Mouse (Mus musculus): ENCODE measurements at regions not wholly inside any gene's neighbourhood (a gene's known extent, or its start where the extent isn't known, plus 50 kb on each side); places are given as distances from the start of the nearest gene placed in this dataset.
"Not testable (repeated sequence)": the region's sequence is repeated elsewhere in the genome, so short reads cannot be mapped to it uniquely, and the experiment has no call there.

- ATAC-seq, result peak; percentile 6; the same call in 1 of the 2 replicates
- Histone ChIP-seq H3K4me1 (replicated peaks; ENCODE audit: control insufficient read depth, insufficient read depth, low read length) (peaks cover 42% of the 10 kb centered on the region), H3K27ac (ENCODE audit: low read length) (no peak overlapping the region), H3K4me2 (ENCODE audit: low read length) (no peak overlapping the region), H3K9ac (replicated peaks; ENCODE audit: low read depth, low read length) (no peak overlapping the region), H3K27me3 (replicated peaks; ENCODE audit: control insufficient read depth, insufficient read depth, low read length) (no peaks in the 10 kb centered on the region), H3K4me3 (replicated peaks; ENCODE audit: low read length) (no peak overlapping the region), H3K9me3 (ENCODE audit: control insufficient read depth, low read length) (no peaks in the 10 kb centered on the region), H3K36me3 (ENCODE audit: control insufficient read depth, insufficient read depth) (no peaks in the 10 kb centered on the region)
- WGBS, result 3% methylated on average over 4 of the region's 4 CpGs
These were observed 71.7 kb downstream of the Tex35 start for GRCm38 (mm10) chr1:157036779-157037178.

DNA sequence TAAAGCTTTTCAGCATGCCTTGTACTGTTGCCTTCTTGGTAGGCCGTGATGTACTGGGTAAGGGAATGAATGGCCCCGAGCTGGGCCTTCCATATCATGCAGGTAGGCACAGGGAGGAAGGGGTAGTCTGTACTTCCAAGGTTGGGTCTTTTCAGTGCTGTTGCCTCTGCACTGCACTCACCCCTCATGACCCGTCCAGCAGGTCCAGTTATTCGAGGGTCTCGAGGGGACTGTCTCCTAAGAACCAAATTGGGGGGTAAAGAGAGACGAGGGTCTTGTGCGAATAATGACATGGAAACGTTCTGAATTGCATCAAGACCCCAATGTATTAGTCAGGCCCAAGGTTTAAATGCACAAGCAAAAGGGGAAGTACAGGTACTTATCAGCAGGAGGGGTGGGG is 73.3 kb downstream of the Tex35 start:
- not testable (repeated sequence) for H3K36me3 ChIP-seq (ENCODE audit: control insufficient read depth, insufficient read depth); H3K27me3 ChIP-seq (replicated peaks; ENCODE audit: control insufficient read depth, insufficient read depth, low read length); H3K4me2 ChIP-seq (ENCODE audit: low read length); H3K9me3 ChIP-seq (ENCODE audit: control insufficient read depth, low read length); H3K4me3 ChIP-seq (replicated peaks; ENCODE audit: low read length); H3K27ac ChIP-seq (ENCODE audit: low read length); ATAC-seq; H3K9ac ChIP-seq (replicated peaks; ENCODE audit: low read depth, low read length)
- H3K4me1 ChIP-seq (replicated peaks; ENCODE audit: control insufficient read depth, insufficient read depth, low read length), result peaks cover 38% of the 10 kb centered on the region
- 96% methylated on average over 8 of the region's 8 CpGs for WGBS

DNA sequence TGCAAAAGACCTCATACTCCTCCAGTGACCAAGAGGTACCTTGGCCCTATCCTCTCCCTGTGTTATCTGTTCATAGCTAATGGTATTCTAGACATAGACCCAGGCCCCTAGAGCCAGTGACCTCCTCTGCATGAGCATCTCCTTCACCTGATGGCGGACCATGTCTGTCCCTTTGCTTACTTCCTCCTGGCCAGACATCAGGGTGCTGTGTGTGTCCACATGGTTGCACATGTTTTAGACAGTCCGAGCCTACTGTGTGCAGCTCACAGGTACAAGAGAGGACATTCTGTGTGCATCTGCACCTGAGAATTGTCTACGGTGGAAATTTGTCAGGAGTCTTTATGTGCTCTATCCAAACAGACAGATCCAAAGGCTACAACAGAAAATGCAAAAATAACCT is 79.8 kb downstream of the Tex35 start:
- no peaks in the 10 kb centered on the region for H3K36me3 ChIP-seq (ENCODE audit: control insufficient read depth, insufficient read depth)
- no peaks in the 10 kb centered on the region for H3K4me1 ChIP-seq (replicated peaks; ENCODE audit: control insufficient read depth, insufficient read depth, low read length)
- H3K9me3 ChIP-seq (ENCODE audit: control insufficient read depth, low read length), result no peaks in the 10 kb centered on the region
- no peak for ATAC-seq
- H3K27me3 ChIP-seq (replicated peaks; ENCODE audit: control insufficient read depth, insufficient read depth, low read length), result no peaks in the 10 kb centered on the region
- no peak overlapping the region for H3K27ac ChIP-seq (ENCODE audit: low read length)
- H3K4me3 ChIP-seq (replicated peaks; ENCODE audit: low read length), result no peak overlapping the region
- no peak overlapping the region for H3K4me2 ChIP-seq (ENCODE audit: low read length)
- H3K9ac ChIP-seq (replicated peaks; ENCODE audit: low read depth, low read length), result no peak overlapping the region
- 96% methylated on average over 3 of the region's 3 CpGs for WGBS

- H3K9ac ChIP-seq (replicated peaks; ENCODE audit: low read depth, low read length), result no peak overlapping the region
- no peaks in the 10 kb centered on the region for H3K4me1 ChIP-seq (replicated peaks; ENCODE audit: control insufficient read depth, insufficient read depth, low read length)
- no peaks in the 10 kb centered on the region for H3K27me3 ChIP-seq (replicated peaks; ENCODE audit: control insufficient read depth, insufficient read depth, low read length)
- H3K9me3 ChIP-seq (ENCODE audit: control insufficient read depth, low read length), result no peaks in the 10 kb centered on the region
- H3K4me2 ChIP-seq (ENCODE audit: low read length), result no peak overlapping the region
- 87% methylated on average over 7 of the region's 7 CpGs for WGBS
- H3K4me3 ChIP-seq (replicated peaks; ENCODE audit: low read length), result no peak overlapping the region
- no peak overlapping the region for H3K27ac ChIP-seq (ENCODE audit: low read length)
- H3K36me3 ChIP-seq (ENCODE audit: control insufficient read depth, insufficient read depth), result no peaks in the 10 kb centered on the region
- ATAC-seq, result no peak
These were observed 80.8 kb downstream of the Tex35 start for GRCm38 (mm10) chr1:157027681-157028080.

DNA sequence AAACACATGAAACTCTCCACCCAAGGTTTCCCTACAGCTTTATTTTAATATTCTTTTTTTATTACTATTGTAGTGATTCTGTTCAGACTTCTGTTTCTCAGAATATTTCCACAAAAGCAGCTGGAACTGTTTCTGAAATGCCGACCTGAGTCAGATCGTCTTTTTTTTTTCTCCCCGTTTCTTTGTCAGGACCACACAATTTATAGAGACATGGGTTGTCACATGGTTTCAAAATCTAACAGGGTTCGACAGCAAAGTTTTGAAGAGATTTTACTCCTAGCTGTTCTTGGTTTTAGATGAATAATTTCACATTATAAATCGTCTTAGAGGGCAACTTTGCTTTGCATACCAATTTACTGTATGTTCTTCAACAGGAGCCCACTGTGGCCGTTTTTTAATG is 84.0 kb upstream of the Ralgps2 start:
- ATAC-seq, result no peak
- Histone ChIP-seq H3K36me3 (ENCODE audit: control insufficient read depth, insufficient read depth) (no peaks in the 10 kb centered on the region), H3K9me3 (ENCODE audit: control insufficient read depth, low read length) (no peaks in the 10 kb centered on the region), H3K4me2 (ENCODE audit: low read length) (no peak overlapping the region), H3K27ac (ENCODE audit: low read length) (no peak overlapping the region), H3K27me3 (replicated peaks; ENCODE audit: control insufficient read depth, insufficient read depth, low read length) (no peaks in the 10 kb centered on the region), H3K4me3 (replicated peaks; ENCODE audit: low read length) (no peak overlapping the region), H3K4me1 (replicated peaks; ENCODE audit: control insufficient read depth, insufficient read depth, low read length) (no peaks in the 10 kb centered on the region), H3K9ac (replicated peaks; ENCODE audit: low read depth, low read length) (no peak overlapping the region)
- 78% methylated on average over 6 of the region's 6 CpGs for WGBS

DNA sequence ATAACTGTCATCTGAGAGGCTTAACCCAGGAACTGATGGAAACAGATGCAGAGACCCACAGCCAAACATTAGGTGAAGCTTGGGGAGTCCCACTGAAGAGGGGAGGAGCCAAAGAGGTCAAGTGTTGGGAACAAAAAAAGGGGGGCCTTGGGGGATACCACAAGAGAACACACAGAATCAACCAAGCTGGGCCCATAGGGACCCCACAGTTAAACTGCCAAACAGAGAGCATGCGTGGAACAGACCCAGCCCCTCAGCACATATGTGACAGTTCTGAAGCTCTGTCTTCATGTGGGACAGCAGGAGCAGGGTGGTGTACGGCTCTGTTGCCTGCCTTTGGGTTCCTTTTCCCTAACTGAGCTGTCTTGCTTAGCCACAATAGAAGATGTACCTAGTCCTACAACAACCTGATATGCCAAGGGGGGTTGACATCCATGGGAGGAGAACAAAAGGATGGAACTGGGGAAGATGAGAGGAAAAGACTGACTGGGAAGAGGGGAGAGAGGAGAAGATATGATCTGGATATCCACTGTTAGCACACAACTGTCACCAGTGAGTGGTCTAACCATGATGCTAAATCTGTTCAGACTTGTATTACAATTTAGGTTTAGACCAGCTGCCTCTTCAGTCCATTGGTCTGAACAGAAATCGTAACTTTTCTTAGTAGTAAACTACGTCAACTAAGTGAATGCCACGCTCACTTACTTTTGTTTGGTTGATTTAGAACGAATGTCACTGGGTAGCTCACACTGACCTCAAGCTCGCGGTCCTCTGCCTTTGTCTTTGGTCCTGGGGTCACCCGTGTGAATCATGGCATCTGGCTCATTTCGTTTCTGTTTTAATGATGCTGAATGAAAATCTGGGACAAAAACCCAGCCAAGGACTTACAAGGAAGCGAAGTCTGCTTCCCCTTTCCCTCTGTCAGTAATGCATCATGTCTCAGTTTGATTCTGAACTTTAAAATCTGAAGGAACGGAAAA is 83.3 kb upstream of the Ralgps2 start:
- peak overlapping the region; percentile 10; the same call in 1 of the 2 replicates for H3K27ac ChIP-seq (ENCODE audit: low read length)

DNA sequence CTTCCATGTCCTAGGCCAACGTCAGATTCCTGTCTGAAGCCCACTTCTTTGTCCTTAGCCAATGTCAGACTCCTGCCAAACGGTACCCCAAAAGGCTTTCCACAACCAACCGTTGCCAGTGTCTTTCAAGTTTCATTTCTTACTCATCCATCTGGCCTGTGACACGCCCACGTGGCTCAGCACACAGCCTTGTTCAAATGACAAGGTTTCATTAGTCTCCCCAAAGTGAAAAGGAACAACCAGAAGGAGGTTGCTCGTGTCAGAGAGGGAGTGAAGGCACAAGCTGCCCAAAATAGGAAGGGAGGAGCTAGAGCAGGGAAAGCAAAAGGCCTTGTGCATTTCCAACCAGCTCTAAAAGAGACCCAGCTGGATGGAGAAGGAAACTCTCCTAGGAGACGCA is 80.5 kb upstream of the Ralgps2 start:
- no peak overlapping the region for H3K9ac ChIP-seq (replicated peaks; ENCODE audit: low read depth, low read length)
- H3K27me3 ChIP-seq (replicated peaks; ENCODE audit: control insufficient read depth, insufficient read depth, low read length), result no peaks in the 10 kb centered on the region
- 54% methylated on average over 7 of the region's 7 CpGs for WGBS
- no peak overlapping the region for H3K4me2 ChIP-seq (ENCODE audit: low read length)
- H3K4me1 ChIP-seq (replicated peaks; ENCODE audit: control insufficient read depth, insufficient read depth, low read length), result no peaks in the 10 kb centered on the region
- H3K9me3 ChIP-seq (ENCODE audit: control insufficient read depth, low read length), result no peaks in the 10 kb centered on the region
- H3K4me3 ChIP-seq (replicated peaks; ENCODE audit: low read length), result no peak overlapping the region
- no peak for ATAC-seq
- H3K36me3 ChIP-seq (ENCODE audit: control insufficient read depth, insufficient read depth), result no peaks in the 10 kb centered on the region
- H3K27ac ChIP-seq (ENCODE audit: low read length), result no peak overlapping the region

More for the DNA sequence above, 83.3 kb upstream of the Ralgps2 start:
- no peak overlapping the region for H3K9ac ChIP-seq (replicated peaks; ENCODE audit: low read depth, low read length)
- no peak overlapping the region for H3K4me2 ChIP-seq (ENCODE audit: low read length)
- H3K27me3 ChIP-seq (replicated peaks; ENCODE audit: control insufficient read depth, insufficient read depth, low read length), result no peaks in the 10 kb centered on the region
- WGBS, result 70% methylated on average over 12 of the region's 12 CpGs
- ATAC-seq, result no peak
- no peak overlapping the region for H3K4me3 ChIP-seq (replicated peaks; ENCODE audit: low read length)
- no peaks in the 10 kb centered on the region for H3K36me3 ChIP-seq (ENCODE audit: control insufficient read depth, insufficient read depth)
- no peaks in the 10 kb centered on the region for H3K4me1 ChIP-seq (replicated peaks; ENCODE audit: control insufficient read depth, insufficient read depth, low read length)
- H3K9me3 ChIP-seq (ENCODE audit: control insufficient read depth, low read length), result no peaks in the 10 kb centered on the region

DNA sequence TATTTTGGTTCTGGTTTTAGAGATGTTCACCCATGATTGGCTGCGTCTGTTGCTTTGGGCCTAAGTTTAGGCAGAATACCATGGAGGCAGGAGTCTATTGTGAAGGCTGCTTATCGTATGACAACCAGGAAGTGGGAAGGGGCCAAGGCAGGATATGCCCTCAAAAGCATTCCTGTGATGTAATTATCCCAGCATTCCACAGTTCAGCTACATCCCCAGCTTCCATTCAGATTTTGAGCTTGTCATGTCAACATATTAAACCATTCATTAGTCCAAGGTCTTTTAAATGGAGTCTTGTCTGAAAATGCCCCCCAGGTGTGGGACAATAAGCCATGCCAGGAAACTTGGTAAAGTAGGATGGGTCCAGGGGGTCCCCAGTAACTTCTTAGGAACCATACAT is 79.3 kb upstream of the Ralgps2 start:
- Histone ChIP-seq H3K27ac (ENCODE audit: low read length) (no peak overlapping the region), H3K4me3 (replicated peaks; ENCODE audit: low read length) (no peak overlapping the region), H3K4me2 (ENCODE audit: low read length) (no peak overlapping the region), H3K9me3 (ENCODE audit: control insufficient read depth, low read length) (no peaks in the 10 kb centered on the region), H3K27me3 (replicated peaks; ENCODE audit: control insufficient read depth, insufficient read depth, low read length) (no peaks in the 10 kb centered on the region), H3K9ac (replicated peaks; ENCODE audit: low read depth, low read length) (no peak overlapping the region), H3K4me1 (replicated peaks; ENCODE audit: control insufficient read depth, insufficient read depth, low read length) (no peaks in the 10 kb centered on the region), H3K36me3 (ENCODE audit: control insufficient read depth, insufficient read depth) (no peaks in the 10 kb centered on the region)
- ATAC-seq, result no peak
- 86% methylated on average over 2 of the region's 2 CpGs for WGBS

DNA sequence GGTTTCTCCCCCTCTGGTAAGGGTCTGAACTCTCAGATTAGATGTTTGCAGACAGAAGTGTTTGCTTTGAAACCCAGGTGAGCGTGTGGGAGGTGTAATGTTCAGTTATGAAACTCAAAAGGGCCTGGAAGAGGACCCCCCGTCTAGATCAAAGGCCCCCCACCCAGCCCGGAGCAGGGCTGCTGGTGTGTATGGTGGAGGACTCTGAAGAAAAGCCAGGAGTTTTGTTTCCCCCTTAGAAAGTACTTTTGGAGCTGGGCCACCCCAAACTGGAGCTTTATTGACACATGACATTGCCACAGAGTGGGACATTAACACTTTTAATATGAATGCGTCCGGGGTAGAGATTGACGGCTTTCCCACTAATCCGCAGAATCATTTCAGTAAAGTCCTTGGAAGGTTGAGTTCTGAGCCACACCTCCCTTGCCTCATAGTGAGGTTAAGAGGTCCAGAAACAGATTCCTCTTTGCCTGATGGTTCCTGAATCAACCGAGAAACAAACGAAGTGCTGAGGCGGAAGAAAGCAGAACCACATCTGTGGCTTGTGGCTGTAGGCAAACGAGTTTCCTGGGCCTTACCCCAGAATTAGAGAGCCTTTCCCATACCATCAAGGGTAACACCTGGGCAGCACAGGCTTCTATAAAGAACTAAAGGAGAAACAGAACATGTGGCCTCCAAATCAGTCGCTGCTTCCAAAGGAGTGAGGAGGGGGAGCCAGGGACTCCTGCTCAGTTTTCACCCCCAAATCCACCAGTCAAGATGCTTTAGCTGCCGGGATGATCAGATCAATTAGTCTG is 78.0 kb upstream of the Ralgps2 start:
- Histone ChIP-seq H3K4me2 (ENCODE audit: low read length) (no peak overlapping the region), H3K9ac (replicated peaks; ENCODE audit: low read depth, low read length) (no peak overlapping the region), H3K4me1 (replicated peaks; ENCODE audit: control insufficient read depth, insufficient read depth, low read length) (no peaks in the 10 kb centered on the region), H3K9me3 (ENCODE audit: control insufficient read depth, low read length) (no peaks in the 10 kb centered on the region), H3K4me3 (replicated peaks; ENCODE audit: low read length) (no peak overlapping the region), H3K36me3 (ENCODE audit: control insufficient read depth, insufficient read depth) (no peaks in the 10 kb centered on the region), H3K27ac (ENCODE audit: low read length) (no peak overlapping the region), H3K27me3 (replicated peaks; ENCODE audit: control insufficient read depth, insufficient read depth, low read length) (no peaks in the 10 kb centered on the region)
- WGBS, result 63% methylated on average over 13 of the region's 13 CpGs
- no peak for ATAC-seq
